Mouse (Mus musculus) c-Kit-positive CD71-negative TER-119-negative erythroid progenitor cells, embryonic 14.5 days (primary cell): ENCODE results near the gene Fam126b.
"Not testable (repeated sequence)": the region's sequence is repeated elsewhere in the genome, so short reads cannot be mapped to it uniquely, and the experiment has no call there.

ENCODE experiments used
- DNase-seq: peaks from one replicate; pipeline ENCODE4 v3.0.0-alpha.2; 2013; ENCODE audit warnings: low read depth

Gene Fam126b

GRCm38 (mm10) chr1:58586171-58586997, at the start of gene Fam126b, which contains the start of gene Ndufb3:
Gene Fam126b (minus strand): TSS chr1:58586323.
Gene Ndufb3 (plus strand): TSS chr1:58586384.
- DNase-seq = peak; percentile 80

GRCm38 (mm10) chr1:58628847-58629246, 42.7 kb upstream of the Fam126b start:
- DNase-seq = not testable (repeated sequence)

- no peak for DNase-seq
Observed at GRCm38 (mm10) chr1:58621996-58622748, 36.0 kb upstream of the Fam126b start.

- DNase-seq = no peak
Observed at GRCm38 (mm10) chr1:58621251-58621650, 35.1 kb upstream of the Fam126b start.

- DNase-seq = no peak
Observed at GRCm38 (mm10) chr1:58618766-58619165, 32.6 kb upstream of the Fam126b start.

- peak; percentile 29 for DNase-seq
Observed at GRCm38 (mm10) chr1:58617978-58618668, 32.0 kb upstream of the Fam126b start.

- DNase-seq = no peak
Observed at GRCm38 (mm10) chr1:58617076-58617475, 31.0 kb upstream of the Fam126b start.

GRCm38 (mm10) chr1:58616176-58616575, 30.1 kb upstream of the Fam126b start:
- DNase-seq = no peak

GRCm38 (mm10) chr1:58615146-58615545, 29.0 kb upstream of the Fam126b start:
- no peak for DNase-seq

- no peak for DNase-seq
Observed at GRCm38 (mm10) chr1:58614424-58614823, 28.3 kb upstream of the Fam126b start.

GRCm38 (mm10) chr1:58613786-58614185, 27.7 kb upstream of the Fam126b start:
- no peak for DNase-seq

GRCm38 (mm10) chr1:58610611-58611010, 24.5 kb upstream of the Fam126b start:
- no peak for DNase-seq

- no peak for DNase-seq
Observed at GRCm38 (mm10) chr1:58610166-58610565, 24.0 kb upstream of the Fam126b start.

GRCm38 (mm10) chr1:58609591-58609990, 23.5 kb upstream of the Fam126b start:
- not testable (repeated sequence) for DNase-seq

- no peak for DNase-seq
Observed at GRCm38 (mm10) chr1:58603738-58604137, 17.6 kb upstream of the Fam126b start.

GRCm38 (mm10) chr1:58602681-58603080, 16.6 kb upstream of the Fam126b start:
- DNase-seq = no peak

- no peak for DNase-seq
Observed at GRCm38 (mm10) chr1:58587491-58587890, 1.4 kb upstream of the Fam126b start.

- no peak for DNase-seq
Observed at GRCm38 (mm10) chr1:58585373-58586170, 551 bp downstream of the Fam126b start.

GRCm38 (mm10) chr1:58584271-58584670, 1.9 kb downstream of the Fam126b start:
- no peak for DNase-seq

GRCm38 (mm10) chr1:58582611-58583010, 3.5 kb downstream of the Fam126b start:
- DNase-seq = no peak

GRCm38 (mm10) chr1:58579179-58579578, 6.9 kb downstream of the Fam126b start:
- DNase-seq = no peak

- no peak for DNase-seq
Observed at GRCm38 (mm10) chr1:58570437-58570836, 15.7 kb downstream of the Fam126b start.
